Mouse (Mus musculus) A20 (cell line): ENCODE results near the gene Ubac2.

ENCODE experiments used
- DNase-seq: peaks from one replicate; pipeline ENCODE4 v3.0.0-alpha.2; 2011; ENCODE audit warnings: low read depth, low spot score

The Ubac2 gene

DNA sequence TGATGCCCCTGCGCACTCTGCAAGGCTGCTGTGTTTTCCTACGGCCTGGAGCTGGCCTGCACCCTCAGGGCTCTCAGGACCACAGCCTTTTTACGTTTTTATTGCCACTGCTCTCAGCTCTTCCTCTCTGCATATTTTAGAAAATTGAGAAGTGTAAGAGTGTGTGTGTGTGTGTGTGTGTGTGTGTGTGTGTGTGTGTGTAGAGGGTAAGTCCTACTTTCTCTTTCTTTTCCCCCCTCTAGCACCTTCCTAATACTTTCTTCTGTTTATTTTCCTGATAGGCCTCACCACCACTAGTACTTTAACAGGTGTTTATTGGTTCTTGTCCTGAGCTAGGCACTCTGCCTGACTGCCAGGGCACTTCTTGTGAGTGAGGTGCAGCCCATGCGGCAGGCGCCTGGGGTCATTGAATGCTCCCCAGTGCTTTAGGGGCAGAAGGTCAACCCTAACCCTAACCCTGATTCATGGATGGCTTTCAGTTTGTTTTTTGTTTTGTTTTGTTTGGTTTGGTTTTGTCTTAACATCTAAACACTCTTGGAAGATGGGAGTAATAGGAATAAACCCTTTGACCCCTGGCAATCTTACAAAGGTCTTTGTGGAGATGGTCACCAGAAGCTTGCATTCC is 16.2 kb downstream of the Ubac2 start:
- DNase-seq = peak; percentile 69

DNA sequence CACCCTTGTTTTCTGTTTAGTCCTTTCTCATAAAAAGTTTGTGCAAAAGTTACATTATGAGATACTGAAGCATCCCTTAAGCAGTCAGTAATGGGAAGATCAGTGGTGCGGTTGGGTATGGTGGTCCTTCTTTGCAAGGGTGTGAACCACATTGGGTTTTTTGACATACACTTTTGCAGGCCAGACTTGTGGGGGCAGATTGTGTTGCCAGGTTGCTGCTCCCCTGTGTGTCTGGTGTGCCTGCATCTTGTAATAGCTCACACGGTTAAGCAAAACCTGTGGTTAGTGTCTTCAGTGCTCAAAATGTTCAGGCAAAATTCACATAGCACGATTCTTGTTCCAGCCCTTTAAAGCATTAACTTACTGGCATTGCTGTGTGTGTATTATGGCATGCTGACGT is 16.9 kb downstream of the Ubac2 start:
- DNase-seq = peak; percentile 69

DNA sequence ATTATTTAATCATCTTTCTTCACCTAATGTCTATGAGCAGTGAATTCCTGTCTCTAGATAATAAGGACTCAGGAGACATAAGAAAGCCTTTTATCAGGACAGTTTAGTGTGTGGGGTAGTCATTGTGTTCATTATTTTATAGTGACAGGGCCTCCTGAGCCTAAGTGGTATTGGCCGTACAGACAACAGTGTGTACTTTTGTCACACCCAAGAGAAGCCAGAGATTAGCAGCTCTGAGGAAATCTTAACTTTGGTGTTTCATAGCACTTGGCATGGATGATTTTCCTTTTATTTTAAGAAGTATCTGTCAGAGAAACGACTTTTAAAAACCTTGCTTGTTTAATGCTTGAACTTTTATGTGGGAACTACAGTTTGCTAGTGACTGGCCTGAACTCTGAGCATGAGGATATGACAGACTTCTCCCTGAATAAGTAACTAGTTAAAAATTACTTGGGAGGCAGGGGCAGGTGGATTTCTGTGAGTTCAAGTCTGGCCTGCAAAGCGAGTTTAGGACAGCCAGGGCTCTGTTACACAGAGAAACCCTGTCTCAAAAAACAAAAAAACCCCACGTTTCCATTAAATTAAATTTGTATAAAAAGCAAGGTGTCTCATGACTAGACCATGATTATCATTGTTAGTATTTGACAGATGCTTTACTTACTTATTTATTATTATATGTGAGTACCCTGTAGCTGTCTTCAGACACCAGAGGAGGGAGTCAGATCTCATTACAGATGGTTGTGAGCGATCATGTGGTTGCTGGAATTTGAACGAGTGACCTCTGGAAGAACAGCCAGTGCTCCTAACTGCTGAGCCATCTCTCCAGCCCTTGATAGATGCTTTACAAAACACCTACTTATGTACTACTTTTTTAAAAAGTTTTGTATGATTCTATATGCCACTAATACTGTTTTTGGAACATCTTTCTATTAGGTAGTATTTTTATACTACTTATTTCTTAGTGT is 18.0 kb downstream of the Ubac2 start:
- DNase-seq = no peak

DNA sequence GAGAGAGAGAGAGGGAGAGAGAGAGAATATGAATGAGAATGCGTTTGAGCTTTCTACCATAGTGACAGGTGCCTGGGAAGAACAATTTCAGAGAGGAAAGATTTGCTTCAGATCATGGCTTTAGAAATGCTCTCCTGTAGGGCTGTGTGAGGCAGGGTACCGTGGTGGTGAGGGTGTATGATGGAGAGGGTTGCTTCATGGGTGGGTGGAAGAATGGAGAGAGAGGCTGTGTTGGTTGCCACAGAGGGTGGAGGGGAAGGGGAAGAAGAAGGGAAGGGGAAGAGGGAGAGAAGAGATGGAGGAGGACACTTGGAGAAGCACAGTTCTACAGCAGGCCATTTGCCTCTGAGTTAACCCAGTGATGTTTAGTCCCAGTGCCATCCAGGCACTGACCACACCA is 19.4 kb downstream of the Ubac2 start:
- DNase-seq = no peak

DNA sequence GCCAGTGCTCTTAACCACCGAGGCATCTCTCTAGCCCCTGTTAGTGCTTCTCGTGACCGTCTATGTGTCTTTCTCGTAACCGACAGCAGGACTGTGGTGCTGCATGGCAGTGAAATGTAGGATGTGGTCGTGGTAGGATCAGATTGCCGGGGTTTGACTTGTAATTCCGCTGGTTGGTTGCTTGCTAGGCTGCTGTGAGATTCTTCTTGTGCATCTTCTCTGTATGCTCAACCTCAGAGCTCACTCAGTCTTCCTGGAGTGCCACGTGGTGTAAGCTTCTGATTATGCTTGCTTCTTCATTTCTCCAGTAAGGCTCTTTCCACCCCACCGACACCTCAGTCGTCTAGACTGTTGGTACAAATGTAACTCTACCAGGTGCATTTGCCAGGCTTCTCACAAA is 20.1 kb downstream of the Ubac2 start:
- peak; percentile 40 for DNase-seq

DNA sequence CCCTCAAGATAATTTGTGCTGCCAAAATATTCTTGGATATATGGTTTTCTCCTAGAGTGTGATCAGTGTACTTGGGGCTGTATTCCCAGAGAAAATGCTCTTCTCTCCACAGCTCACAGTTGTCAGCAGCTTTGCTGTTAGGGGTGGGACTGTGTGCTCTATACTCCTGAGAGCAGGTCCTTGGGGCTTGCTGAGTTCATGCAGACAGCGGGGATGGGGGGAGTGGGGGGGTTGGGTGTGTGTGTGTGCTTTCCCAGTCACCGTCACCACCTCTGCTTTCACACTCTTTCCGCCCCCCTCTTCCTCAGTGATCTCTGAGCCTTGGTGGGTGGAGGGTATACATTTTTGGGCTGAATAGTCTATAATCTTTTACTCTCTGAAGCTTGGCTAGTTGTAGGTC is 20.7 kb downstream of the Ubac2 start:
- DNase-seq = no peak

DNA sequence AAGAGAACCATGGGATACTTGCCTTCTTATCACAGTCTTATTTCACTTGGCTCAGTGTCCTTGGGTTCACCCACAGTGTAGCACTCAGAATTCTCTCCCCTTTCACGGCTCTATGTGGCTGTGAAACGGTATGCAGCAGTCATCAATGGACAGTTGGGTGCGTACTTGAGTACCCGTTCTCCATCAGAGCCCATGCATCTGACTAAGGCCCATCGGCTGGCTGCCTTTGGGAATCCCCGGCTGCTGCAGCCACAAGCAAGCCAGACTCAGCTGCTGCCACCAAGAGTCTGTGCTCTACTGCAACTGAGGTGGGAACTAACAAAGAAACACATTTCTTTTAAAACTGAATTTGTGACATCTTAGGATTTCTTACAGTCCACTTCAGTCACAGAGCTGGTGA is 23.1 kb downstream of the Ubac2 start:
- peak; percentile 90 for DNase-seq

DNA sequence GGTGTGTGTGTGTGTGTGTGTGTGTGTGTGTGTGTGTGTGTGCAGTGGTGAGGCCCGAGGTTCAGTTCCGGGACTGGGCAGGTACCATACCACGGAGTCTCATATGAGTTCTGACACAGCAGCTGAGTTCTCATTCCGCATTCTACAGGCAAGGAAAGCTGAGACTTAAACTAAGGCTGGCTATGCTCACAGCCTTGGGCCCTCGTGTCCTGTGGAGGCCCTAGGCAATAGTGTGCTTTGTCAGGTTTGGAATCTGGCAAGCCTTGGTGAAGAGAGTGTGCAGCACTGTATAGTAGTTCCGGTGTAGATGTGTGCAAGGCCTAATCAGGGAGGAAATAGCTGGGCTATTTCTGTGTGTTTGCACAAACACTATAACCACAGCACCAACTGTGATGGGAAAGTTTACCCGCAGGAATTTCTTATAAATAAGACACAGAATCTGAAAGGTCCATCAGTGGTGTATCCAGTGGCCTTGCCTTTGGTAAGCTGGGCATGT is 25.0 kb downstream of the Ubac2 start:
- no peak for DNase-seq

DNA sequence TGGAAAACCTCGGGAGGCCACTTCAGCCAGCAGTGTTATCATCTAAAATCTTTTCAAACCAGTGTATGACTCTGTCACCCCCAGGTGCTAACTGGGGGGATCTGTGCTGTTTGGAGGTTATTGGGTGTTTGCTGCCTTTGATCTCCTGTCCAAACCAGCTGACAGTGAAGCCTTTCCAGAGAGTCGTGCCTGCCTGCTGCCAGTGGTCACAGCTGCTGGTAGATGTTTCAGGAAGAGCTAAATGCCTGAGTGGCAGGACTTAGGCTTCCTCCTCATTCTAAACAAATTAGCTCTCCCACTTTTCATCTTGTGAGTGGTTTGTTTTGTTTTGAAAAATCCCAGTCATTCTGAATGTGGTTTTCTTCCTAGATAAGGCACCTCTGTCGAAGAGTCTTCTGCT is 26.3 kb downstream of the Ubac2 start:
- DNase-seq = peak; percentile 59

DNA sequence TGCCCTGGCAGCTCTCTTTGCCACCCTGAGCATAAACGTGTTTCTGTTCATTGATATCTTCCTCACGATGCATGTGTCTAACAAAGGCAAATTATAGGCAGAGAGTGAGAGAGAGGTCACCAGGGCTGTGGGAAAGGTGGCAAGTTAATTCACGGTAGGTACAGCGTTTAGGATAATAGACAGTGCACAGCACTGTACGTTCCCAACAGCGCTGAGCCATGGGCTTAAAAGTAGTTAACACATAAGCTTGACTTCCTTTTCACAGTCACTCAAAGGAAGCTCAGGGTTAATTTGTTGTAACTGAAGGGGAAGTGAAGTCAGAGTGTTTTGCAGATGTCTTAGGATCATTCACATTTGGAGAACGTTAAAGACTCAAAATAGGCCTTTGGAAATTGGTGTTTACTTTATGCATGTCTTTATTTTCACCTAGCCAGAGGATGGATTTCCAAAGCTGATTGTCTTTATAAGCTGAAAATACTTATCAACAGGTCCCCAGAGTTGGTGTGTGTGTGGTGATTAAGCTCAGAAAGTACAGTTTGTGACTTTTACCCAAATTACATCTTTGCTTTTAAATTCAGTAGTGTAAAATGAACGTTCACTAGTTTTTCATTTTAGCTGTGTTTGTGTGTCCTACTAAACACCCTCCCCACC is 28.0 kb downstream of the Ubac2 start:
- DNase-seq = peak; percentile 78

DNA sequence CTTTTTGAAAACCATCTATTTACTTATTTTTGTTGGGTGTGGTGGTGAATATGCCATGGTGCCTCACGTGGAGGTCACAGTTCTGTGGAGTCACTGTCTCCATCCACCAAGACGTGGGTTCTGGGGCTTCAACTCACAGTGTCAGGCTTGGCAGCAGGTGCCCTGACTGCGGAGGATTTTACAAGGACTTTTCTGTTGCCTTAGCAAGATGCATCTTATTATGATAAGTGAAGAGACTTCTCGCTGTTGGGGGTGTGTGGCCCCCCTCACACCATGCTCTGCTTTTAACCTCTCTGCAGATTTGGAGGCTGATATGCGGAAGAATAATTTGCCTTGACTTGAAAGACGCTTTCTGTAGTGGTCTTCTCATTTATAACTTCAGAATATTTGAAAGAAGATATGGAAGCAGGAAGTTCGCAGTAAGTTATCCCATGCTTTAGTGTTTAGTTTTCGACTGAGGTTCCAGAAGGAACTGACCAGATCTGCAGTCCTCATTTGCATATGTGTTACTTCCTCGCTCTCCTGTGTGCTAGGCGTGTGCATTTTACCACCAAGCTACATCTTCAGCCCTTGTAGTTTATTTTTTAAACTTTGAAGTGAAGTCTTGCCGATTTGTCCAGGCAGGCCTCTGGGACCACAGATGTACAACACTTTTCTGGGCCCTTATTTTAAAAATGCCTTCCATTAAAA is 28.7 kb downstream of the Ubac2 start:
- DNase-seq = peak; percentile 76

DNA sequence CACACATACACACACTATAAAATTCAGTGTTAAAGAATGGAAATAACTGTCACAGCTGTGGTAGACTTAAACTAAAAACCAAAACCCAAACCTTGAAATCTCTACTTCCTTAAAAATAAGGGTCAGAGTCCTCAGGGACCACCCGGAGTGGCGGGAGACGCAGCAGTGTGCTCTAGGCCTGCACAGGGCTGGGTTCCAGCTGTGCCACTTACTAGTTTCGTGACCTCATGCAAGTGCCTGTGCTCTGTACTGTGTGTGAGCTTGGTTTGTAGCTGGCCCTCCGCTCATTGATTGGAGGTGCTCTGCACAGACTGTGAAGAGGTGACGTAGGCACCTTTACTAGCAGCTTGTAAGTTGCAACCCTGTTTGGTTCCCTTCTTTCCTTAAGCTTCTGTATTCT is 31.4 kb downstream of the Ubac2 start:
- no peak for DNase-seq

DNA sequence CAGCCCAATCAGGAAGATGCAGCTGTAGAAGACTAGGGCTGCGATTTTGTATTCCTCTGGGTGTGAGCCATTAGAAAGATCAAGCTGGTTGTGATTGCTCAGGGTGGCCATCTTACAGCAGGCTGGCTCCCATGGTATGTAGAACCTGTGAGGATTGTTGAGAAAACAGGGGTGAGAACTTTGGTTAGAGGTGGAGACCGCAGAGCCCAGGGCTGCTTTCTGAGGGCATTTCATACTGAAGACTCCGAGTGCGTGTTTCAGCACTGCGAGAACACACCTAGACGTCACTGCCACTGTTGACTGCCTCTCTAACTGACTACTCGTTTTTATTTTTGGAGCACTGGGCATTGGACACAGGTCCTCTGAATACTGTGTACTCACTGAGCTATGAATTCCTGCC is 34.1 kb downstream of the Ubac2 start:
- no peak for DNase-seq

DNA sequence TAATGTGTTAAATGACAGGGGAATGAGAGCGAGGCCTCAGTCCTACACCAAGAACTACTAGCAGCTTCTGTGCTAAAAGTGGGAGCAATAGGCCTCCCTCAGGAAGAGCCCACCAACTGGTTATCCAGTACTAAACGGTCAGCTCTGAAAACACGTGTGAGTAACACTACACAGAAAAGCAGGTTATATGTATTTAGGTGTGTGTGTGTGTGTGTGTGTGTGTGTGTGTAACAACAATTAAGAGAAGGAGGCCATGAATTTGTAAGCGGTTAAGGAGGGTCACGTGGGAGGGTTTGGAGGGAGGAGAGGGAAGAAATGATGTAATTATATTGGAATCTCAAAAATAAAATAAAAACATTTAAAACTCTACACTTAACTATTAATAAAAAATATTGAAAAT is 36.7 kb downstream of the Ubac2 start:
- DNase-seq = no peak

DNA sequence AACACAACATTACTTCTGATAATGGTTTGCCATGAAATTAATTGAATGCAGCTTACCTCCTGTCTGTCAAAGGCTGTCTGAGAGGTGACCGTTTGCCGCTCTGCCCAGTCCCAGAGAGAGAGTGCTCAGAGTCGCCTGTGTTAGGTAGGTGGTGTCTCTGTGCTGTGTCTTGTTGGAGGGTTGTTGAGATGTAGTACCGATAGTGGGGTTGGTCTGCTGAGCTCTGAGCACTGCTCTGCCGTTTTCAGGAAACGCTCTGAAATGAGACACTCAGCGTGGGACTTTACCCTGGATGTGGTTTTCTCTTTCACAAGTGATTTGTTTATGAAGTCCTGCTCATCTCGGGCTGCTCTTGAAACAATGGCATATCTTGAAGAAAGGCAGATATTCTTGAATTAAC is 37.2 kb downstream of the Ubac2 start, which contains the start of gene Gpr18:
TSS of gene Gpr18 (minus strand) at position 161 of the 400 bp plus-strand sequence.
- peak; percentile 84 for DNase-seq

DNA sequence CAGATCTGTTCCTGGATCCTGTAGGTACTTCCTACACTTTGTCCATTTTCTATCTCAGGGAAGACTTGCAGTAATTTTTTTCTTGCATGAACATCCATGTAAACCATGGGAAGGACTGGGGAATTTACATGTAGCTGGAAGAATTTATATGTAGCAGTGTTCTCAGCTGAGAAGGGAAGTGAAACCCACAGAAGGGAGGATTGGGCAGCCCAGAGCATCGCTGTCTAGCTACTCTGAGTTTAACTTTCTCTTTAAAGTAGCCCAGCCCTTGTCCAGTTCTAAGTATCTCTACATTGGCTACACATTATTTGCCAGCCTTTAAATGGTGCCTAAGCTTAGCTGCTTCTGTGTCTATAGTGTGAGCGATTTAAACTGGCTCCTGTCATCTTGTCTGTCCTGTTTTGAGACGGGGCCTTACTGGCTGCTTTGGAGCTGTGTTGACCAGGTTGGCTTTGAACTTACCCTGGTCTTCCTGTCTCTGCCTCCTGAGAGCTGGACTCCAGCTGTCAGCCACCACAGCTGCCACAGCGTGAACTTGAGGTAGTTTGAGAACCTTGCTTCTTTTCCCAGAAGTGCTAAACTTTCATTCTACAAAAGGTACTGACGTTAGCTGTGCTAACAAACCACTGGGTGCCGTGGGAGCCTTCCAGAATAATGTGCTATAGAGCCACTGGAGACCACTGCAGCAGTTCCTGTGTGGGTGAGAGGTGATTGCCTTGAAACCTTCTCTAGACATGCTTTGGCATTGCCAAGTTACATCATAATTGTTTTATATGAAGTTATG is 38.1 kb downstream of the Ubac2 start:
- DNase-seq = peak; percentile 89

DNA sequence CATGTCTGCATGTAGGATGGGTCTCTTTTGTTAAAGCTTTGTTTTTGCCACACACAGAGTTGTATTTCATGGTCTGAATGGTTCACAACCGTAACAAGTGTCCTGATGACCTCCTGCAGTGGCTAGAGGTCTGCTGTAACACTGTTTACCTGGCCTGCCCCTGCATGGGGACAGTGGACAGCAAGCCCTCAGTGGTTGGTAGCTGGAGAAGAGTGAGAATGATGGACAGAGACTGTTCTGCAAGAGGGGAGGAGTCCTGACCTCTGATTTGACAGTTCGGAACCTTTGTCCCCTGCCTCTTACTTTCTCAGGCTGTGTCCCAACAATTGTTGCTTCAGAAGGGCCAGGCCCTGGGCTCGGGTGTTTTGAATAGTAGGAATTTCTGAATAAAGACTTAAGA is 39.8 kb downstream of the Ubac2 start:
- DNase-seq = no peak

DNA sequence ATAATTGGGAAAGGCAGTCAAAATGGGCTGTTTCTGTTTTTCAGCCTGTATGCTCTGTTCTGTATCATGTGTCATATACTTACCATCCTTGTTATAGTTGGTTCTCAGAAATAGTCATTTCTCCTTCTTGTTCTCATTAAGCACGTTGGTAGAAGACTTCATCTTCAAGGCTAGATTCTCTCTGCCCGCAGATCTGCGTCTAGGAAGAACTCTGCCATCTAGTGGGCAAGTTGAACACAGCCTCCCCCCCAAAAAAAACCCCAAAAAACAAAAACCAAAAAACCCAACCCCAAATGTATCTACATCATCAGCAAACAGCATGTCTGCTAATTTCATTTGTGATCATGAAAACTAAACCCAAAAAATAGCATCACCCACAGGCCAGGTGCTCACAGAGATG is 41.3 kb downstream of the Ubac2 start:
- DNase-seq = peak; percentile 64

DNA sequence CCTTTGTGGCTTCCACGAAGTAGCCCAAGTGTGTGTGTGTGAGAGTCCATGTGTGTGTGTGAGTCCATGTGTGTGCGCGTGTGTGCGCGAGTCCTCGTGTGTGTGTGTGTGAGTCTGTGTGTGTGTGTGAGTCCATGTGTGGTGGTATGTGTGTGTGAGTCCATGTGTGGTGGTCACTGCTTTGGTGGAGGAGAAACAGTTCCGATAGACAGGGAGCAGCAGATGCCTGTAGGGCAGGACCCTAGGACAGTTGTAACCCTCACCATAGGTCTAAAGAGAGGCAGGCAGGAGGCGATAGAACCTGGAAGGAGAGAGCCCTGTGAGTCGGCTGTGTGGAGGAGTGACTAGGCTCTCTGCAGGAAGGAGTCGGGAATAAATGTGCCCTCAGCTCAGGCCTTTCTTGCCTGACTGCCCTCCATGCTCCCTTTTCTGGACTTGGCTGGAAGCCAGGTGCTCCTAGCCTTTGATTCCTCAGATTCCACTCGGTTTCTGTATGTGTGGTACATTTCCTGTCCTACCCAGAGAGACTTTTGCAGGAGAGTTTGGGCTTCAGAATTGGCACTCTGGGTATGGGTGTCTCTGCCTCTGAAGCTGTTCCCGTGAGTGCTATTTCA is 42.2 kb downstream of the Ubac2 start:
- DNase-seq = no peak

DNA sequence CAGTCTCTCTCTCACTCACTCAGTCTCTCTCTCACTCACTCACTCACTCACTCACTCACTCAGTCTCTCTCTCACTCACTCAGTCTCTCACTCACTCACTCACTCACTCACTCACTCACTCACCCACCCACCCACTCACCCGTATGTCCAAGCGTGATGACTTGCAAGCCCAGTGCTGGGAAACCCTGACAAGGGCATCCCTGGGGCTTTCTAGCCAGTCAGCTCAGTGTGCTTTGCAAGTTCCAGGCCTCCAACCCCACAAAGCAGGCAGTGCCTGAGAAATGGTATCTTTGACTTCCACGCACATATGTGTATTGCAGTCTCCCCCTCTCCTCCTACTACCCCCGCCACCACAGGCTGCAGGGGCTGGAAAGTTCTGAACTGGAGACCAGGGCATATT is 43.6 kb downstream of the Ubac2 start:
- DNase-seq = no peak
